Mouse (Mus musculus) kidney, embryonic 16.5 days (tissue): ENCODE data around the gene Myadml2. TPM values are rescaled to one million over a fixed set of nuclear protein-coding genes. Genes with fewer than 3 reads are reported as not detected.

ENCODE experiments used
- ATAC-seq: fragments of 200-750 bp; cut with Nextera tagmentation; 2 replicates; pipeline ENCODE4 v1.8.0; 2017; ENCODE audit warnings: moderate TSS enrichment; ENCODE audit not compliant: low FRiP score, low TSS enrichment
- H3K27ac ChIP-seq: fragments of 300-500 bp; sonication (generic); 2 replicates; pipeline ENCODE4 v1.5.1; 2014; ENCODE audit warnings: low read length
- H3K27me3 ChIP-seq: fragments of 300-500 bp; sonication (generic); 2 replicates; pipeline ENCODE4 v1.6.1; 2014; ENCODE audit warnings: low read length, control low read depth, mixed read lengths; ENCODE audit not compliant: insufficient read depth
- H3K36me3 ChIP-seq: fragments of 300-500 bp; sonication (generic); 2 replicates; pipeline ENCODE4 v1.6.1; 2014; ENCODE audit warnings: low read length, control low read depth, mixed read lengths; ENCODE audit not compliant: insufficient read depth
- H3K4me1 ChIP-seq: fragments of 300-500 bp; sonication (generic); 2 replicates; pipeline ENCODE4 v1.6.1; 2014; ENCODE audit warnings: low read length, control low read depth, mixed read lengths; ENCODE audit not compliant: insufficient read depth
- H3K4me2 ChIP-seq: fragments of 300-500 bp; sonication (generic); replicated peaks from 2 replicates; pipeline ENCODE4 v1.6.1; 2014; ENCODE audit warnings: low read depth, low read length
- H3K4me3 ChIP-seq: fragments of 300-500 bp; sonication (generic); 2 replicates; pipeline ENCODE4 v1.5.1; 2014; ENCODE audit warnings: mild to moderate bottlenecking, low read length
- H3K9ac ChIP-seq: fragments of 300-500 bp; sonication (generic); replicated peaks from 2 replicates; pipeline ENCODE4 v1.6.1; 2014; ENCODE audit warnings: low read length
- H3K9me3 ChIP-seq: fragments of 300-500 bp; sonication (generic); 2 replicates; pipeline ENCODE4 v1.6.1; 2016; ENCODE audit warnings: low read length, control low read depth
- WGBS: fragments of 180-500 bp; shearing (Covaris S2); extraction: QIAGEN DNeasy Blood & Tissue Kit; methylation state at CpG from one replicate; pipeline ENCODE4 v1.1.7; 2014; 5-methylcytosine and 5-hydroxymethylcytosine counted together
- polyA plus RNA-seq: library from polyadenylated mRNA; unstranded; fragments of >200 nt; fragmentation: Nextera tagmentation; extraction: Ambion mirVana; gene quantifications from 2 replicates; pipeline ENCODE4 v1.2.1, GENCODE M21; 2015

Gene Myadml2
- polyA plus RNA-seq, 1 experiment from 2014 or later: 0.51 TPM

- H3K27me3 ChIP-seq: peaks cover 31% of the 10 kb centered on the region
- WGBS: 71% methylated on average over 3 of the region's 3 CpGs
- peak; percentile 30; the same call in 1 of the 2 replicates for ATAC-seq
These were observed 17.4 kb upstream of the Myadml2 start for GRCm38 (mm10) chr11:120665406-120665805.

GRCm38 (mm10) chr11:120663714-120664113 is 15.8 kb upstream of the Myadml2 start:
- H3K9ac ChIP-seq: no peak overlapping the region
- H3K4me2 ChIP-seq: no peak overlapping the region
- no peak overlapping the region for H3K27ac ChIP-seq
- H3K4me1 ChIP-seq: peaks cover 17% of the 10 kb centered on the region; the same call in 1 of the 2 replicates
- peaks cover 48% of the 10 kb centered on the region for H3K27me3 ChIP-seq
- 93% methylated on average over 5 of the region's 5 CpGs for WGBS
- ATAC-seq: no peak
- H3K36me3 ChIP-seq: no peaks in the 10 kb centered on the region
- H3K4me3 ChIP-seq: no peak overlapping the region
- no peaks in the 10 kb centered on the region for H3K9me3 ChIP-seq

More at GRCm38 (mm10) chr11:120665406-120665805, 17.4 kb upstream of the Myadml2 start:
- Histone ChIP-seq H3K4me1 (peaks cover 10% of the 10 kb centered on the region; the same call in 1 of the 2 replicates), H3K9me3 (no peaks in the 10 kb centered on the region), H3K36me3 (no peaks in the 10 kb centered on the region), H3K4me2 (no peak overlapping the region), H3K4me3 (no peak overlapping the region), H3K9ac (no peak overlapping the region; the same call in 1 of the 2 replicates), H3K27ac (no peak overlapping the region)

GRCm38 (mm10) chr11:120662759-120663158 is 14.8 kb upstream of the Myadml2 start:
- Histone ChIP-seq H3K27ac (no peak overlapping the region), H3K4me3 (no peak overlapping the region), H3K36me3 (no peaks in the 10 kb centered on the region), H3K4me1 (peaks cover 17% of the 10 kb centered on the region; the same call in 1 of the 2 replicates), H3K27me3 (peaks cover 58% of the 10 kb centered on the region), H3K9ac (no peak overlapping the region), H3K4me2 (no peak overlapping the region), H3K9me3 (no peaks in the 10 kb centered on the region)
- WGBS: 78% methylated on average over 6 of the region's 6 CpGs
- no peak for ATAC-seq

- peaks cover 64% of the 10 kb centered on the region for H3K27me3 ChIP-seq
- H3K36me3 ChIP-seq: no peaks in the 10 kb centered on the region
- no peaks in the 10 kb centered on the region for H3K9me3 ChIP-seq
- peak within 1 kb of the TSS; percentile 69 for H3K4me2 ChIP-seq
- peak within 1 kb of the TSS; percentile 53 for H3K9ac ChIP-seq
- peaks cover 17% of the 10 kb centered on the region; the same call in 1 of the 2 replicates for H3K4me1 ChIP-seq
- H3K4me3 ChIP-seq: peak within 1 kb of the TSS; percentile 52
- 0 out of 2 replicates have a peak, but pooled peaks have one; percentile 6 for ATAC-seq
- under 1% methylated on average over 35 of the region's 35 CpGs for WGBS
- H3K27ac ChIP-seq: no peak within 1 kb of the TSS
These were observed 13.1 kb upstream of the Myadml2 start, which contains the start of gene Notum for GRCm38 (mm10) chr11:120661076-120661460. TSS of gene Notum (minus strand) at chr11:120661175.

GRCm38 (mm10) chr11:120660301-120661075 is 12.5 kb upstream of the Myadml2 start:
- H3K4me1 ChIP-seq: peaks cover 17% of the 10 kb centered on the region; the same call in 1 of the 2 replicates
- peaks cover 64% of the 10 kb centered on the region for H3K27me3 ChIP-seq
- peak overlapping the region; percentile 69 for H3K4me2 ChIP-seq
- no peaks in the 10 kb centered on the region for H3K36me3 ChIP-seq
- peak overlapping the region; percentile 52 for H3K4me3 ChIP-seq
- under 1% methylated on average over 89 of the region's 95 CpGs for WGBS
- peak; percentile 44; the same call in 1 of the 2 replicates for ATAC-seq
- H3K9me3 ChIP-seq: no peaks in the 10 kb centered on the region
- peak overlapping the region; percentile 53 for H3K9ac ChIP-seq
- no peak overlapping the region for H3K27ac ChIP-seq

- H3K9ac ChIP-seq: peak overlapping the region; percentile 53
- peaks cover 17% of the 10 kb centered on the region; the same call in 1 of the 2 replicates for H3K4me1 ChIP-seq
- H3K27me3 ChIP-seq: peaks cover 64% of the 10 kb centered on the region
- no peaks in the 10 kb centered on the region for H3K36me3 ChIP-seq
- H3K27ac ChIP-seq: no peak overlapping the region
- no peaks in the 10 kb centered on the region for H3K9me3 ChIP-seq
- 0 out of 2 replicates have a peak, but pooled peaks have one; percentile 3 for ATAC-seq
- 2% methylated on average over 49 of the region's 50 CpGs for WGBS
- peak overlapping the region; percentile 69 for H3K4me2 ChIP-seq
- H3K4me3 ChIP-seq: peak overlapping the region; percentile 52
These were observed 11.7 kb upstream of the Myadml2 start for GRCm38 (mm10) chr11:120659509-120660300.

- 3% methylated on average over 24 of the region's 24 CpGs for WGBS
- no peak for ATAC-seq
- peak overlapping the region; percentile 22 for H3K4me3 ChIP-seq
These were observed 11.0 kb upstream of the Myadml2 start for GRCm38 (mm10) chr11:120658876-120659410.

GRCm38 (mm10) chr11:120657301-120657700 is 9.3 kb upstream of the Myadml2 start:
- Histone ChIP-seq H3K9me3 (no peaks in the 10 kb centered on the region), H3K4me3 (no peak overlapping the region), H3K27ac (no peak overlapping the region), H3K36me3 (no peaks in the 10 kb centered on the region), H3K9ac (no peak overlapping the region), H3K27me3 (peaks cover 52% of the 10 kb centered on the region), H3K4me1 (peaks cover 17% of the 10 kb centered on the region; the same call in 1 of the 2 replicates), H3K4me2 (no peak overlapping the region)
- WGBS: 91% methylated on average over 4 of the region's 4 CpGs
- ATAC-seq: no peak

More at GRCm38 (mm10) chr11:120658876-120659410, 11.0 kb upstream of the Myadml2 start:
- Histone ChIP-seq H3K9ac (no peak overlapping the region), H3K36me3 (no peaks in the 10 kb centered on the region), H3K4me1 (peaks cover 17% of the 10 kb centered on the region; the same call in 1 of the 2 replicates), H3K27ac (no peak overlapping the region), H3K9me3 (no peaks in the 10 kb centered on the region), H3K4me2 (peak overlapping the region; percentile 36; the same call in 1 of the 2 replicates), H3K27me3 (peaks cover 64% of the 10 kb centered on the region)

- Histone ChIP-seq H3K4me3 (no peak overlapping the region), H3K36me3 (no peaks in the 10 kb centered on the region), H3K4me1 (peaks cover under 1% of the 10 kb centered on the region; the same call in 1 of the 2 replicates), H3K27me3 (peaks cover 26% of the 10 kb centered on the region), H3K27ac (no peak overlapping the region), H3K4me2 (no peak overlapping the region), H3K9me3 (no peaks in the 10 kb centered on the region), H3K9ac (no peak overlapping the region)
- 84% methylated on average over 3 of the region's 3 CpGs for WGBS
- no peak for ATAC-seq
These were observed 6.8 kb upstream of the Myadml2 start for GRCm38 (mm10) chr11:120654741-120655140.
